Mouse (Mus musculus): ENCODE measurements around the gene Slc35f6. TPM values are rescaled to one million over a fixed set of nuclear protein-coding genes. Genes with fewer than 3 reads are reported as not detected.

The Slc35f6 gene
- polyA plus RNA-seq, 1 experiment: 88.0 TPM

DNA sequence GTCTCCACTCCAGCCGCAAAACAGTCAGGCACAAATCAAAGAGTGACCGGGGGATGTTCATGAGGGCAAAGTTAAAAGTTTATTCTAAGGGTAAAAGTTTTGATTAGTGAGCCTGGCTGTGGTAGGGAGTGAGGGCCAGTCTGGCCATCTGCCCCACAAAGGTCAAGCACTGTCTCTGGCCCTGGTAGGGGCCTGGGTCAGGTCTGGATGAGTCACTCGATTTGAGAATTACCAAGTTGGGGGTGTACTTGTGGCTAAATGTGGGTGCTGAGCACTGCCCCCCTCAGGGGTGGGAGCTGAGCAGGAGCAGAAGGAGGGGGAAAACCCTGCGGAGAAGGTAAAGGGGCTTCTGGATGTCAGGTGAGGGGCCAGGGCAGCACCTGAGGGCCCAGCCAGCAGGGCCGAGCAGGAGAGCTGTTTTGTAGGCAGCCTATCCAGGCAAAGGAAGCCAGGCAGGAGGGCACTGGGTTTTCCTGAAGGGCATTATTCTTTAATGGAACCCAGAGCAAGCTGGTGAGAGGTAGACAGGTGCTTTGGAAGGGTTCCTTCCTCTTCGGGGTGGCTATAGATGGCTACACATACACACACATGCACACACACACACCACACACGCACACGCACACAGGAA, 29.2 kb upstream of the Slc35f6 start:
- Histone ChIP-seq H3K27ac (ENCODE audit: control insufficient read depth, insufficient read depth, low read length) (no peak overlapping the region), H3K27me3 (ENCODE audit: control insufficient read depth, insufficient read depth, low read length) (peaks cover 9% of the 10 kb centered on the region), H3K4me1 (replicated peaks; ENCODE audit: control insufficient read depth, insufficient read depth, low read length) (peaks cover 10% of the 10 kb centered on the region; the same call in 1 of the 2 replicates), H3K4me3 (ENCODE audit: control insufficient read depth, insufficient read depth, low read length) (no peak overlapping the region), H3K36me3 (ENCODE audit: control insufficient read depth, insufficient read depth, low read length) (no peaks in the 10 kb centered on the region)
- DNase-seq: no peak
- WGBS: 81% methylated on average over 8 of the region's 8 CpGs
- no peak for TF ChIP-seq CTCF (IDR thresholded peaks at IDR 0.05; ENCODE audit: borderline replicate concordance, control insufficient read depth, extremely low read depth, insufficient read depth, low read length, poor library complexity)
- no peak for TF ChIP-seq POLR2A (IDR thresholded peaks at IDR 0.05; ENCODE audit: control insufficient read depth, extremely low read depth, insufficient read depth, low read length, poor library complexity)

- no peak overlapping the region for H3K27ac ChIP-seq (ENCODE audit: control insufficient read depth, insufficient read depth, low read length)
- peaks cover 10% of the 10 kb centered on the region; the same call in 1 of the 2 replicates for H3K4me1 ChIP-seq (replicated peaks; ENCODE audit: control insufficient read depth, insufficient read depth, low read length)
- WGBS: 61% methylated on average over 2 of the region's 2 CpGs
Observed at GRCm38 (mm10) chr5:30619211-30619610, 28.5 kb upstream of the Slc35f6 start.

GRCm38 (mm10) chr5:30620567-30620966, 27.2 kb upstream of the Slc35f6 start:
- no peak for TF ChIP-seq POLR2A (IDR thresholded peaks at IDR 0.05; ENCODE audit: control insufficient read depth, extremely low read depth, insufficient read depth, low read length, poor library complexity)
- no peak for TF ChIP-seq CTCF (IDR thresholded peaks at IDR 0.05; ENCODE audit: borderline replicate concordance, control insufficient read depth, extremely low read depth, insufficient read depth, low read length, poor library complexity)
- peaks cover 10% of the 10 kb centered on the region; the same call in 1 of the 2 replicates for H3K4me1 ChIP-seq (replicated peaks; ENCODE audit: control insufficient read depth, insufficient read depth, low read length)
- H3K27me3 ChIP-seq (ENCODE audit: control insufficient read depth, insufficient read depth, low read length): peaks cover 9% of the 10 kb centered on the region
- DNase-seq: no peak
- no peak overlapping the region for H3K4me3 ChIP-seq (ENCODE audit: control insufficient read depth, insufficient read depth, low read length)
- H3K36me3 ChIP-seq (ENCODE audit: control insufficient read depth, insufficient read depth, low read length): no peaks in the 10 kb centered on the region
- WGBS: 98% methylated on average over 20 of the region's 20 CpGs
- H3K27ac ChIP-seq (ENCODE audit: control insufficient read depth, insufficient read depth, low read length): no peak overlapping the region

More at GRCm38 (mm10) chr5:30619211-30619610, 28.5 kb upstream of the Slc35f6 start:
- TF ChIP-seq CTCF (IDR thresholded peaks at IDR 0.05; ENCODE audit: borderline replicate concordance, control insufficient read depth, extremely low read depth, insufficient read depth, low read length, poor library complexity) (no peak), POLR2A (IDR thresholded peaks at IDR 0.05; ENCODE audit: control insufficient read depth, extremely low read depth, insufficient read depth, low read length, poor library complexity) (no peak)
- no peaks in the 10 kb centered on the region for H3K36me3 ChIP-seq (ENCODE audit: control insufficient read depth, insufficient read depth, low read length)
- no peak for DNase-seq
- H3K4me3 ChIP-seq (ENCODE audit: control insufficient read depth, insufficient read depth, low read length): no peak overlapping the region
- peaks cover 9% of the 10 kb centered on the region for H3K27me3 ChIP-seq (ENCODE audit: control insufficient read depth, insufficient read depth, low read length)

- no peaks in the 10 kb centered on the region for H3K36me3 ChIP-seq (ENCODE audit: control insufficient read depth, insufficient read depth, low read length)
- 96% methylated on average over 9 of the region's 9 CpGs for WGBS
- no peak overlapping the region for H3K4me3 ChIP-seq (ENCODE audit: control insufficient read depth, insufficient read depth, low read length)
- DNase-seq: no peak
- TF ChIP-seq CTCF (IDR thresholded peaks at IDR 0.05; ENCODE audit: borderline replicate concordance, control insufficient read depth, extremely low read depth, insufficient read depth, low read length, poor library complexity) (no peak), POLR2A (IDR thresholded peaks at IDR 0.05; ENCODE audit: control insufficient read depth, extremely low read depth, insufficient read depth, low read length, poor library complexity) (no peak)
- H3K27me3 ChIP-seq (ENCODE audit: control insufficient read depth, insufficient read depth, low read length): peaks cover 9% of the 10 kb centered on the region
- peaks cover 10% of the 10 kb centered on the region; the same call in 1 of the 2 replicates for H3K4me1 ChIP-seq (replicated peaks; ENCODE audit: control insufficient read depth, insufficient read depth, low read length)
- H3K27ac ChIP-seq (ENCODE audit: control insufficient read depth, insufficient read depth, low read length): no peak overlapping the region
Observed at GRCm38 (mm10) chr5:30621211-30621790, 26.4 kb upstream of the Slc35f6 start.

GRCm38 (mm10) chr5:30621844-30622176, 25.9 kb upstream of the Slc35f6 start:
- peaks cover 10% of the 10 kb centered on the region; the same call in 1 of the 2 replicates for H3K4me1 ChIP-seq (replicated peaks; ENCODE audit: control insufficient read depth, insufficient read depth, low read length)
- no peak for DNase-seq
- H3K4me3 ChIP-seq (ENCODE audit: control insufficient read depth, insufficient read depth, low read length): no peak overlapping the region
- 69% methylated on average over 22 of the region's 22 CpGs for WGBS
- H3K27me3 ChIP-seq (ENCODE audit: control insufficient read depth, insufficient read depth, low read length): peaks cover 9% of the 10 kb centered on the region
- H3K36me3 ChIP-seq (ENCODE audit: control insufficient read depth, insufficient read depth, low read length): no peaks in the 10 kb centered on the region
- H3K27ac ChIP-seq (ENCODE audit: control insufficient read depth, insufficient read depth, low read length): no peak overlapping the region
- TF ChIP-seq POLR2A (IDR thresholded peaks at IDR 0.05; ENCODE audit: control insufficient read depth, extremely low read depth, insufficient read depth, low read length, poor library complexity): no peak
- TF ChIP-seq CTCF (IDR thresholded peaks at IDR 0.05; ENCODE audit: borderline replicate concordance, control insufficient read depth, extremely low read depth, insufficient read depth, low read length, poor library complexity): no peak

DNA sequence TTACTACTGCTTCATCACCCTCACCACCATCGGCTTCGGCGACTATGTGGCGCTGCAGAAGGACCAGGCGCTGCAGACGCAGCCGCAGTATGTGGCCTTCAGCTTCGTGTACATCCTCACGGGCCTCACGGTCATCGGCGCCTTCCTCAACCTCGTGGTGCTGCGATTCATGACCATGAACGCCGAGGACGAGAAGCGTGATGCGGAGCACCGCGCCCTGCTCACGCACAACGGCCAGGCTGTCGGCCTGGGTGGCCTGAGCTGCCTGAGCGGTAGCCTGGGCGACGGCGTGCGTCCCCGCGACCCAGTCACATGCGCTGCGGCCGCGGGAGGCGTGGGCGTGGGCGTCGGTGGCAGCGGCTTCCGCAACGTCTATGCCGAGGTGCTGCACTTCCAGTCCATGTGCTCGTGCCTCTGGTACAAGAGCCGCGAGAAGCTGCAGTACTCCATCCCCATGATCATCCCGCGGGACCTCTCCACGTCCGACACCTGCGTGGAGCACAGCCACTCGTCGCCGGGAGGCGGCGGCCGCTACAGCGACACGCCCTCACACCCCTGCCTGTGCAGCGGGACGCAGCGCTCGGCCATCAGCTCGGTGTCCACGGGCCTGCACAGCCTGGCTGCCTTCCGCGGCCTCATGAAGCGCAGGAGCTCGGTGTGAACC, 25.4 kb upstream of the Slc35f6 start:
- DNase-seq: peak; percentile 31
- Histone ChIP-seq H3K4me3 (ENCODE audit: control insufficient read depth, insufficient read depth, low read length) (0 out of 2 replicates have a peak overlapping the region, but pooled peaks have one; percentile 9), H3K36me3 (ENCODE audit: control insufficient read depth, insufficient read depth, low read length) (no peaks in the 10 kb centered on the region), H3K4me1 (replicated peaks; ENCODE audit: control insufficient read depth, insufficient read depth, low read length) (peaks cover 10% of the 10 kb centered on the region; the same call in 1 of the 2 replicates), H3K27ac (ENCODE audit: control insufficient read depth, insufficient read depth, low read length) (no peak overlapping the region), H3K27me3 (ENCODE audit: control insufficient read depth, insufficient read depth, low read length) (peaks cover 9% of the 10 kb centered on the region)
- WGBS: 4% methylated on average over 69 of the region's 69 CpGs
- TF ChIP-seq POLR2A (IDR thresholded peaks at IDR 0.05; ENCODE audit: control insufficient read depth, extremely low read depth, insufficient read depth, low read length, poor library complexity): no peak
- TF ChIP-seq CTCF (IDR thresholded peaks at IDR 0.05; ENCODE audit: borderline replicate concordance, control insufficient read depth, extremely low read depth, insufficient read depth, low read length, poor library complexity): no peak

Data from thymus, adult 2 months (tissue).